Mouse (Mus musculus) ES-Bruce4 (cell line): ENCODE results near the gene Kcnip1. TPM values are rescaled to one million over a fixed set of nuclear protein-coding genes. Genes with fewer than 3 reads are reported as not detected.

Experiments
- H3K27ac ChIP-seq: 2 replicates; pipeline ENCODE4 v1.5.1; 2012; ENCODE audit warnings: low read length, inconsistent platforms; ENCODE audit not compliant: insufficient read depth
- H3K27me3 ChIP-seq: 2 replicates; pipeline ENCODE4 v1.6.1; 2012; ENCODE audit warnings: mild to moderate bottlenecking, low read length, inconsistent platforms; ENCODE audit not compliant: control insufficient read depth, poor library complexity, insufficient read depth, severe bottlenecking
- H3K36me3 ChIP-seq: 2 replicates; pipeline ENCODE4 v1.6.1; 2012; ENCODE audit warnings: inconsistent platforms, mild to moderate bottlenecking, low read length, moderate library complexity; ENCODE audit not compliant: control insufficient read depth, poor library complexity, insufficient read depth, severe bottlenecking
- H3K4me1 ChIP-seq: one replicate; pipeline ENCODE4 v1.8.1; 2011; ENCODE audit warnings: low read length; ENCODE audit not compliant: control insufficient read depth, insufficient read depth
- H3K4me3 ChIP-seq: 2 replicates; pipeline ENCODE4 v1.5.1; 2011; ENCODE audit warnings: low read depth, mild to moderate bottlenecking, low read length
- H3K9ac ChIP-seq: 2 replicates; pipeline ENCODE4 v1.6.1; 2012; ENCODE audit warnings: low read depth, mild to moderate bottlenecking, inconsistent platforms; ENCODE audit not compliant: poor library complexity, severe bottlenecking
- H3K9me3 ChIP-seq: replicated peaks from 2 replicates; pipeline ENCODE4 v1.6.1; 2012; ENCODE audit warnings: mild to moderate bottlenecking, low read length, inconsistent platforms; ENCODE audit not compliant: control insufficient read depth, poor library complexity, insufficient read depth, severe bottlenecking
- CTCF ChIP-seq: IDR thresholded peaks from one replicate; pipeline ENCODE4 v1.8.1; 2011; ENCODE audit warnings: low read depth, low read length
- EP300 ChIP-seq: IDR thresholded peaks from 2 replicates; pipeline ENCODE4 v1.6.1; 2011; ENCODE audit warnings: low read depth, low read length; ENCODE audit not compliant: insufficient read depth
- POLR2A ChIP-seq: IDR thresholded peaks from one replicate; pipeline ENCODE4 v1.8.1; 2011; ENCODE audit warnings: low read length; ENCODE audit not compliant: insufficient read depth
- polyA plus RNA-seq: library from polyadenylated mRNA; stranded (reverse); fragments of >200 nt; gene quantifications from 2 replicates; pipeline ENCODE4 v1.2.4, GENCODE M21; 2011; ENCODE audit warnings: low read depth; ENCODE audit not compliant: missing spikeins, insufficient read depth, insufficient read length

The Kcnip1 gene
- polyA plus RNA-seq, 1 experiment: not detected

DNA sequence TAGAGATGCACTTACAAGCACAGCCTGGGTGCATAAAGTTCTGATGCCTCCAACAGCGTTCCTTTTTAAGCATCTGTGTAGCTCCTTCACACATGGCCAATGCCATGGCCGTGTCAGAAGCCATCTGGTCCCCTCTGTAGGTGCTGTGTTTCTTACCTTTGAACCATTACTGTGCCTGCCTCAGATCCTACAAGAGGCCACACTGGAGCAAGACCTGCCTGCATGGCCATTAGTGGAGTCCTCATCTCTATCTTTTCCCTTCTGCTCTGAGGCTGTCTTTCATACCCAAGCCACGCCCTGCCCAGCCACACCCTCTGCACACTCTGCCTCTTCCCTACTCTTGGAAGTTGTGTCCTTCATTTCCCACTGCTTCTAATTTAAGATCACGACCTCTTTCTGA, 400.1 kb downstream of the Kcnip1 start:
- no peak overlapping the region for H3K27ac ChIP-seq
- no peaks in the 10 kb centered on the region for H3K36me3 ChIP-seq
- H3K9ac ChIP-seq: no peak overlapping the region
- no peaks in the 10 kb centered on the region for H3K4me1 ChIP-seq
- H3K9me3 ChIP-seq: no peaks in the 10 kb centered on the region
- no peak overlapping the region for H3K4me3 ChIP-seq
- TF ChIP-seq CTCF (no peak), EP300 (no peak), POLR2A (no peak)
- no peaks in the 10 kb centered on the region for H3K27me3 ChIP-seq

DNA sequence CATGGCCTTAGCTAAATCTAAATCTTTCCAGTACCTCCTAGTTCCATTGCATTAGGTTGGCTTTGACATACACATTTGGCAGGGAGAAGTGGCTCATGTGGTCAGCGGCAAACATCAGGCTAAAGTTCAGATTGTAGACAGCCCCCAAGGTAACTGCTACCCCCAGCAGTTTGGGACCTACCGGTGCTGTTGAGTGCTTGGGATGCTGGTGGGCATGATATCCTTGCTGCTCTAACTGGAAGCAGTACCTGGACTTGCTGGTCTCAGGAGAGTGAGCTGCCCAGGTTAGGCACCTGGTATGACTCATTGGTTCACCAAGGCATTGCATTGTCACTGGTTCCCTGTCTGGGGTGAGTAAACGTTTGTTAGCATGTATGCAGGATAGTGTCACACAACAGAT, 402.2 kb downstream of the Kcnip1 start:
- Histone ChIP-seq H3K36me3 (no peaks in the 10 kb centered on the region), H3K4me3 (no peak overlapping the region), H3K9ac (no peak overlapping the region), H3K27me3 (no peaks in the 10 kb centered on the region; the same call in 1 of the 2 replicates), H3K9me3 (no peaks in the 10 kb centered on the region), H3K27ac (no peak overlapping the region), H3K4me1 (no peaks in the 10 kb centered on the region)
- TF ChIP-seq POLR2A (no peak), EP300 (no peak), CTCF (no peak)

- Histone ChIP-seq H3K27ac (no peak overlapping the region), H3K9me3 (no peaks in the 10 kb centered on the region), H3K36me3 (no peaks in the 10 kb centered on the region), H3K9ac (no peak overlapping the region), H3K4me1 (no peaks in the 10 kb centered on the region), H3K4me3 (no peak overlapping the region), H3K27me3 (no peaks in the 10 kb centered on the region; the same call in 1 of the 2 replicates)
- TF ChIP-seq POLR2A (no peak), CTCF (no peak), EP300 (no peak)
Observed at GRCm38 (mm10) chr11:33586614-33587013, 406.3 kb downstream of the Kcnip1 start.

DNA sequence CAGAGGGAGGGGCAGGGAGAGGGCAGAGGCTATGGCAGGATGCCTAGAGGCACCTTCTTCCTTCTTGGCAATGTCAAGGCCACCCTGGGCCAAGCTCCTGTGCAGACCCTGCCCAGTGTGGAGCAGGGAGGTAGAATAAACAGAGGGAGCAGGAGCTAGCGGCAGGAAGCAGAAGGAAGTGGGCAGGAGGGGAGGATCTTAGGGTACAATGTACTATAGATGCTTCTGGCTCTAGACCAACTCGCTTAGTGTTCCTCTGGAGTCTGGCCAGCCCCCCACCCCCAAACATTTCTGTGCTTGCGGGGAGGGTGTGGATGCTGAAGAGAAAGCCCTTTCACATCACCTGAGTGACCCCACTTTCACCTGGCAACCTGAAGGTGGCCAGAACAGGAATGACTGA, 413.3 kb downstream of the Kcnip1 start:
- H3K36me3 ChIP-seq: no peaks in the 10 kb centered on the region
- H3K4me1 ChIP-seq: peaks cover 3% of the 10 kb centered on the region
- H3K9ac ChIP-seq: no peak overlapping the region
- H3K9me3 ChIP-seq: no peaks in the 10 kb centered on the region
- no peak overlapping the region for H3K27ac ChIP-seq
- no peak overlapping the region for H3K4me3 ChIP-seq
- no peaks in the 10 kb centered on the region for H3K27me3 ChIP-seq
- no peak for TF ChIP-seq CTCF
- TF ChIP-seq POLR2A: no peak
- TF ChIP-seq EP300: no peak

Other genes starting within 250 kb of the Kcnip1 start
- not detected in 2 replicates for gene Kcnmb1, start 30.1 kb downstream of the Kcnip1 start, polyA plus RNA-seq
- not detected in 2 replicates for gene Lcp2, start 53.8 kb upstream of the Kcnip1 start, polyA plus RNA-seq
- not detected in 2 replicates for gene 4930469K13Rik, start 105.4 kb upstream of the Kcnip1 start, polyA plus RNA-seq
- not detected in 2 replicates for gene Foxi1, start 214.9 kb upstream of the Kcnip1 start, polyA plus RNA-seq